Mouse (Mus musculus) midbrain, embryonic 16.5 days (tissue): ENCODE data around the gene Rom1. TPM values are rescaled to one million over a fixed set of nuclear protein-coding genes. Genes with fewer than 3 reads are reported as not detected.

Source experiments
- ATAC-seq: fragments of 200-750 bp; cut with Nextera tagmentation; 2 replicates; pipeline ENCODE4 v1.8.0; 2017; ENCODE audit warnings: moderate TSS enrichment
- H3K27ac ChIP-seq: fragments of 300-500 bp; sonication (generic); 2 replicates; pipeline ENCODE4 v1.5.1; 2014; ENCODE audit warnings: mild to moderate bottlenecking, low read length, mixed read lengths
- H3K27me3 ChIP-seq: fragments of 300-500 bp; sonication (generic); 2 replicates; pipeline ENCODE4 v1.6.1; 2014; ENCODE audit warnings: low read depth, low read length, mixed read lengths; ENCODE audit not compliant: control insufficient read depth, insufficient read depth
- H3K36me3 ChIP-seq: fragments of 300-500 bp; sonication (generic); 2 replicates; pipeline ENCODE4 v1.6.1; 2014; ENCODE audit warnings: mild to moderate bottlenecking, low read length, moderate library complexity, mixed read lengths; ENCODE audit not compliant: control insufficient read depth, insufficient read depth
- H3K4me1 ChIP-seq: fragments of 300-500 bp; sonication (generic); 2 replicates; pipeline ENCODE4 v1.6.1; 2014; ENCODE audit warnings: mild to moderate bottlenecking, low read length, mixed read lengths; ENCODE audit not compliant: control insufficient read depth, insufficient read depth
- H3K4me2 ChIP-seq: fragments of 300-500 bp; sonication (generic); 2 replicates; pipeline ENCODE4 v1.6.1; 2014; ENCODE audit warnings: mild to moderate bottlenecking, low read length, mixed read lengths
- H3K4me3 ChIP-seq: fragments of 300-500 bp; sonication (generic); 2 replicates; pipeline ENCODE4 v1.5.1; 2014; ENCODE audit warnings: low read depth, mild to moderate bottlenecking, low read length, moderate library complexity, mixed read lengths
- H3K9ac ChIP-seq: fragments of 300-500 bp; sonication (generic); 2 replicates; pipeline ENCODE4 v1.6.1; 2014; ENCODE audit warnings: low read depth, low read length, mixed read lengths
- H3K9me3 ChIP-seq: fragments of 300-500 bp; sonication (generic); replicated peaks from 2 replicates; pipeline ENCODE4 v1.6.1; 2014; ENCODE audit warnings: mild to moderate bottlenecking, low read length, mixed read lengths; ENCODE audit not compliant: control insufficient read depth, poor library complexity, severe bottlenecking
- WGBS: fragments of 180-500 bp; shearing (Covaris S2); extraction: QIAGEN DNeasy Blood & Tissue Kit; methylation state at CpG from one replicate; pipeline ENCODE4 v1.1.7; 2014; 5-methylcytosine and 5-hydroxymethylcytosine counted together
- polyA plus RNA-seq: library from polyadenylated mRNA; unstranded; fragments of >200 nt; fragmentation: Nextera tagmentation; extraction: Ambion mirVana; gene quantifications from 2 replicates; pipeline ENCODE4 v1.2.1, GENCODE M21; 2015

Gene Rom1
- polyA plus RNA-seq, 1 experiment from 2014 or later, result 2.2 TPM

DNA sequence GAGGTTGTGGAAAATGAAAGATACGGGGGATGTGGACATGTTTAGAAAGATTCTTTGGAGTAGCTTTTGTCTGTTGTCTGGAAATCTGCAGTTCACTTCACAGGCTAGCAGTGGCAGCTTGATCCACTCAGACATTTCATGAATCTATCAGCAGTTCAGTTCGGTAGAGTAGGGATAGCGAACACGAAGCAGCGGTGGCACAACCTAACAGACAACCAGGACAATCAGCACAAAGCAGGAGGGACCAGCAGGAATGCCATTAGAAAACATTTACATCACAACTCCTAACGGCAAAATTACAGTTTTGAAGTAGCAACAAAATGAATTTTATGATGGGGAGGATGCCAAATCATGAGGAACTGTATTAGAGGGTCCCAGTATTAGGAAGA is 9.5 kb downstream of the Rom1 start:
- peak overlapping the region; percentile 88 for H3K4me2 ChIP-seq
- H3K4me1 ChIP-seq, result peaks cover 11% of the 10 kb centered on the region
- WGBS, result 69% methylated on average over 6 of the region's 6 CpGs
- H3K9me3 ChIP-seq, result no peaks in the 10 kb centered on the region
- peaks cover 16% of the 10 kb centered on the region for H3K36me3 ChIP-seq
- H3K9ac ChIP-seq, result no peak overlapping the region; the same call in 1 of the 2 replicates
- H3K27ac ChIP-seq, result peak overlapping the region; percentile 81
- H3K4me3 ChIP-seq, result peak overlapping the region; percentile 75
- ATAC-seq, result no peak; the same call in 1 of the 2 replicates
- no peaks in the 10 kb centered on the region for H3K27me3 ChIP-seq

DNA sequence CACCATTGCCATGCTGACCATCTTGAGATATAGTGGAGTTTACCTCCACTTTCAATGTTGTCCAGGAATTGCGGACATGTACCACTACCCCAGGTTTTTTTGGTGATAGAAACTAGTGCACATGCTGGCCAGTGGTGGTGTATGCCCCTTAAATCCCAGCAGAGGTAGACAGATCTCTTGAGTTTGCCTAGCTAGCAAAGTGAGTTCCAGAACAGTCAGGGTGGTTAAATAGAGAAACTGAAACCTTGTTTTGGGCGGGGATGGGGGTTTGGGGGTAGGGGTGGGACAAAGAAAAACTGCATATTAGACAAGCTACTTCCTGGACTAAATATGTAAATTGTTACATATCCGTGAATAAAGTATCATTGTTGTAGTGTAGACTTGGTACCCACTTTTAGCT is 10.2 kb downstream of the Rom1 start:
- H3K9me3 ChIP-seq, result no peaks in the 10 kb centered on the region
- peaks cover 11% of the 10 kb centered on the region for H3K4me1 ChIP-seq
- WGBS, result 90% methylated on average over 3 of the region's 3 CpGs
- H3K27me3 ChIP-seq, result no peaks in the 10 kb centered on the region
- no peak for ATAC-seq
- H3K9ac ChIP-seq, result no peak overlapping the region
- no peak overlapping the region for H3K4me3 ChIP-seq
- no peak overlapping the region for H3K27ac ChIP-seq
- H3K4me2 ChIP-seq, result no peak overlapping the region
- H3K36me3 ChIP-seq, result peaks cover 23% of the 10 kb centered on the region

DNA sequence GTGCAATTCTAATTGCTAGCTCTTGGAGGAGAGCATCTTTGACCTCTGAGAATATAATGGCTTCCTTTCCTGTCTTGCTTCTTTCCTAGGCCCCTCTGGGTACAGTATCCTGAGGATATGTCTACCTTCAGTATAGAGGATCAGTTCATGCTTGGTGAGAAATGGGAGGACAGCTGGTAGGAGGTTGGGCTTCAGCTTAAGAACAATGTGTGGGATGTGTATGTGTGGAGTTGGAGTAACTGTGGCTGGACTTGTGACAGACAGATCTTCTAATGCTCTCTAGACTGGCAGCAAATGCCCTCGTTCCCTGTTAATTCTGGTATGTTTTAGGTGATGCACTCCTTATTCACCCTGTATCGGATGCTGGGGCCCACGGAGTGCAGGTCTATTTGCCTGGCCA is 14.9 kb downstream of the Rom1 start:
- H3K4me3 ChIP-seq, result no peak overlapping the region
- H3K36me3 ChIP-seq, result peaks cover 56% of the 10 kb centered on the region
- 100% methylated on average over 3 of the region's 3 CpGs for WGBS
- no peaks in the 10 kb centered on the region for H3K4me1 ChIP-seq
- no peaks in the 10 kb centered on the region for H3K9me3 ChIP-seq
- no peak overlapping the region for H3K27ac ChIP-seq
- H3K4me2 ChIP-seq, result no peak overlapping the region
- no peaks in the 10 kb centered on the region for H3K27me3 ChIP-seq
- H3K9ac ChIP-seq, result no peak overlapping the region
- ATAC-seq, result no peak

DNA sequence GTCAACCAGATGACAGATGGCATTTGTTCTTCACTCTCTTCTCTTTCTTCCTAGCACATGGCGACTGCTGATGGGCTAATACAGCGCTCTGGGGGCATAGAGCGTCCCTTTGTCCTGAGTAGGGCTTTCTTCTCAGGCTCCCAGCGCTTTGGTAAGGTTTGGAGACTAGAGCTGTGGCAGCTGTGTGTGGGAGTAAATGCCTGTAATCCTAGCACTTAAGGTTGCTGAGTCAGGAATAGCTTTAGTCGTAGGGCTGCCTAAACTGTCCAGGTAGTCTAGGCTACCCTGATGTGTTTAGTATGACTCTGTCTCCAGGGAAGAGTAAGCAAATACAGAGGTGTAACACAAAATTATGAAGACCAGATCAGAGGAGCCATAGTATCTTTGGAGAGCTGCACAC is 17.3 kb downstream of the Rom1 start:
- Histone ChIP-seq H3K27ac (no peak overlapping the region), H3K4me2 (no peak overlapping the region), H3K9me3 (no peaks in the 10 kb centered on the region), H3K4me3 (no peak overlapping the region), H3K27me3 (no peaks in the 10 kb centered on the region), H3K36me3 (peaks cover 75% of the 10 kb centered on the region), H3K9ac (no peak overlapping the region), H3K4me1 (no peaks in the 10 kb centered on the region)
- 91% methylated on average over 5 of the region's 5 CpGs for WGBS
- ATAC-seq, result no peak

DNA sequence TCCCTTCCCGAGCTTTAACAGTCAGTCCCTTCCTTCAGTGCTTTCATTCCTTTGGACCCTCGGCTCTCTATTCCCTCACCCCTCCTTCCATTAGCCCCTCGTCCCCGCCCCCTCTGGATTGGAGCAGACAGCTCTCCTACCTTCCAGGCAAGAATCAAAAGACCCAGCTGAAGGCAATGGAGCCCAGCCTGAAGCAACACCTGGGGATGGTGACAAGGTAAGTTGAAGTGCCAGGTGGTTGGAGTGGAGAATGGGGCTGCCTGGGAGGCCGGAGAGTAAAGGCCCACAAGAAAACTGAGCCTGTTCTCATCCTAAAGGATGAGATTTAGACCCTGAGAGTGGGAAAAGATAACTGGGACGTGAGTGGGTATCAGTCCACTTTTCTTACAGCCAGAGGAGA is 20.6 kb downstream of the Rom1 start:
- Histone ChIP-seq H3K4me1 (no peaks in the 10 kb centered on the region), H3K9ac (no peak overlapping the region), H3K27ac (no peak overlapping the region), H3K9me3 (no peaks in the 10 kb centered on the region), H3K27me3 (no peaks in the 10 kb centered on the region), H3K36me3 (peaks cover 65% of the 10 kb centered on the region), H3K4me2 (no peak overlapping the region), H3K4me3 (no peak overlapping the region)
- no peak for ATAC-seq
- 91% methylated on average over 6 of the region's 6 CpGs for WGBS

DNA sequence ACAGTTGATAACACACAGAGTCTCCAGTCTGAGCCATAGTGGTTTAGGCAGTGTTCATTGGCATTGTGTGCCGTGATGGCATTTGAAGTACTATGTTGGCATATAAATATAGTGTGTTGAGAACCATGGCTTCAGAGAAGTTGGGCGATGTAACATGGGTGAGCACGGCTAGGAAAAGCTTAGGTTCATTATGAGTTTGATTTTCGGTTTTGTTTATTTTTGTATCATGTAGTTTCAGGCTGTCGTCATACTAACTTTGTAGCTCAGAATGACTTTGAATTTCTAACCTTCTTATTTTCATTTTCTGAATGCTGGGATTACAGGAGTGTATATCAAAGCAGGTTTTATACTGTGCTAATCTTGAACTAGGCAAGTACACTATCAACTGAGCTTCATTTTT is 25.7 kb downstream of the Rom1 start:
- H3K9me3 ChIP-seq, result no peaks in the 10 kb centered on the region
- H3K4me3 ChIP-seq, result no peak overlapping the region
- ATAC-seq, result no peak
- peaks cover 36% of the 10 kb centered on the region for H3K36me3 ChIP-seq
- H3K27ac ChIP-seq, result no peak overlapping the region
- H3K27me3 ChIP-seq, result no peaks in the 10 kb centered on the region
- WGBS, result 95% methylated on average over 5 of the region's 5 CpGs
- H3K4me2 ChIP-seq, result no peak overlapping the region
- H3K9ac ChIP-seq, result no peak overlapping the region
- peaks cover 9% of the 10 kb centered on the region for H3K4me1 ChIP-seq

DNA sequence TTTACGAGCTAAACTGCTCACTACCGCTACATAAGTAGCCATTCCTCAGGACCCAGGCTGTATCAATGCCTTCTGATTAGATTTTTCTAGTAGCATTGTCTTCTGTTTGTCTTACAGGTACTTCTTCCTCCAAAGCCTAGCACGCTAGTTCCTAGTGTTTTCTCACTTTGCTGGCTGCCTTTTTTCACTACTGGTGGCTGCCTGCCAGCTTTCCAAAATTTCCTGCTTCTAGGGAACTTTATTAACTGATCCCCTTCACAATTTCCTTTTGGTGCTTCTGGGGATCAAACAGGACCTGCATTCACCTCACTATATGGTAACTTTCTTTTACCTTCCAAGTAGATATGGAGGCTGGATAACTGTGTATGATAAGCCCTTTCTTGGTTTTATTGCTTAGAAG is 30.1 kb downstream of the Rom1 start:
- H3K9ac ChIP-seq, result peak overlapping the region; percentile 88

DNA sequence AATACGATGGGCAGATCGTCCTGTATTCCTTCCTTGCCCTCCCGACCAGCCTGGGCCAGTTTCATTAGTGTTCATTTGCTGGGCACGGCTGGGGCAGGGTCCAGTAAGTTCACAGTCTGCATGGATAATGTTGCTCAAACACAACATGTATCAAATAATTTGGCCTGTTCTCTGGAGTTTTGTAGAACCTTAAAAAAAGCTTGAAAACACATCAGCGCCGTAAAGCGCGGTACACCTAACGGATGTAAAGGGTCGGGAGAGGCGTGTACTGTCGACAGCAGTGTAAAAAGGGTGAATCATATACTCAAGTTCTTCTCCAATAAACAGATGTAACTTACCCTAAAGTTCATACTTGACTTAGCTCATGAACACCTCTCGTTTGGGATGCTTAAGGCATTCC is 30.6 kb downstream of the Rom1 start:
- Histone ChIP-seq H3K4me1 (peaks cover 23% of the 10 kb centered on the region), H3K27ac (peak overlapping the region; percentile 91), H3K36me3 (peaks cover 15% of the 10 kb centered on the region), H3K4me3 (peak overlapping the region; percentile 71), H3K4me2 (peak overlapping the region; percentile 84), H3K9ac (peak overlapping the region; percentile 88), H3K9me3 (no peaks in the 10 kb centered on the region), H3K27me3 (no peaks in the 10 kb centered on the region)
- WGBS, result 14% methylated on average over 13 of the region's 13 CpGs
- ATAC-seq, result no peak

More for the DNA sequence above, 30.1 kb downstream of the Rom1 start:
- H3K36me3 ChIP-seq, result peaks cover 15% of the 10 kb centered on the region
- no peaks in the 10 kb centered on the region for H3K9me3 ChIP-seq
- WGBS, result 63% methylated on average over 3 of the region's 3 CpGs
- ATAC-seq, result no peak
- no peak overlapping the region for H3K27ac ChIP-seq
- H3K4me3 ChIP-seq, result peak overlapping the region; percentile 71
- peaks cover 18% of the 10 kb centered on the region for H3K4me1 ChIP-seq
- H3K27me3 ChIP-seq, result no peaks in the 10 kb centered on the region
- peak overlapping the region; percentile 84 for H3K4me2 ChIP-seq

DNA sequence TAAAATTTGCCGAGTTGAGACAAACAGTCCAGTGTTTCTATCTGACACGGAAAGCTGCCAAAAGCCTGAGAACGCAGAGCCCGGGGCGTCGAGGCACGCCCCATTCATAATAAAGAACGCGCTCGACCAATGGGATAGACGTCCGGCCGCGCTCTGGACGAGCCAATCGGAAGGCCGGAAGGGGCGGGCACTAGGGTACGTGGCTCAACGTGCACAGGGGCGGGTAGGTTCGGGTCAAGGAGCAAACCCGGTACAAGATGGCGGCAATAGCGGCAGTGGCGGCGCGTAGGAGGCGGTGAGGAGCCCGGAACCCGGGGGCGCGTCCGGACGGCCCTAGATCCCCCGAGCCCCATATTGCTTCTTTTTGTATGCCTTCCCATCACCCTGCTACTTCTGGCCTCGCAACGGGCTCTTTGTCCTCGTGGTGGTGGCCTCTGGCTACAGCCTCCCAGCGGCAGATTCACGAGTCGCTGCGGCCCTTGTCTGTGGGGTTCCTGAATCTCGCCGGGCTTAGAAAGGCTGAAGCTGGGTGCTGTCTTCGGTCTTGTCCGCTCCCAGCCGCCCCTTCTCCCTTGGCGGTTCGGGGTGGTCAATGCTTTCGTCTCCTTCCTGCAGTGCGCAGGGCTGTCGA is 31.2 kb downstream of the Rom1 start, which contains the start of gene Ganab:
Gene Ganab, plus strand, starts transcription at position 207 of the 631 bp plus-strand sequence.
- ATAC-seq, result peak; percentile 99
- 1% methylated on average over 53 of the region's 53 CpGs for WGBS

More for the DNA sequence above, 31.2 kb downstream of the Rom1 start, which contains the start of gene Ganab:
- H3K4me1 ChIP-seq, result peaks cover 27% of the 10 kb centered on the region
- H3K36me3 ChIP-seq, result peaks cover 10% of the 10 kb centered on the region
- H3K27ac ChIP-seq, result peak within 1 kb of the TSS; percentile 91
- H3K4me2 ChIP-seq, result peak within 1 kb of the TSS; percentile 84
- no peaks in the 10 kb centered on the region for H3K9me3 ChIP-seq
- H3K4me3 ChIP-seq, result peak within 1 kb of the TSS; percentile 71
- H3K9ac ChIP-seq, result peak within 1 kb of the TSS; percentile 88
- H3K27me3 ChIP-seq, result no peaks in the 10 kb centered on the region
